Mouse (Mus musculus): ENCODE results near the gene Tmbim6. TPM values are rescaled to one million over a fixed set of nuclear protein-coding genes. Genes with fewer than 3 reads are reported as not detected.
A peak's percentile ranks its signal among the peaks of the same experiment; 100 is the strongest.
"Not testable (repeated sequence)": the region's sequence is repeated elsewhere in the genome, so short reads cannot be mapped to it uniquely, and the experiment has no call there.

The Tmbim6 gene
- total and polyA plus RNA-seq, 2 experiments from 2014 or later = 346 to 355 TPM

- no peak overlapping the region for H3K27ac ChIP-seq
- no peak for DNase-seq (ENCODE audit: low spot score)
- 79% methylated on average over 5 of the region's 5 CpGs for WGBS
- 0 out of 2 replicates have a peak, but pooled peaks cover 3% of the 10 kb centered on the region for H3K9me3 ChIP-seq (ENCODE audit: low read length)
- H3K36me3 ChIP-seq (ENCODE audit: insufficient read depth, low read length) = no peaks in the 10 kb centered on the region
- no peak overlapping the region for H3K9ac ChIP-seq (replicated peaks; ENCODE audit: low read length)
- no peaks in the 10 kb centered on the region for H3K4me1 ChIP-seq (ENCODE audit: insufficient read depth, low read length)
- no peak overlapping the region for H3K4me2 ChIP-seq (ENCODE audit: low read depth, low read length)
- no peaks in the 10 kb centered on the region for H3K27me3 ChIP-seq (ENCODE audit: insufficient read depth, low read length)
- TF ChIP-seq CTCF (IDR thresholded peaks at IDR 0.05; ENCODE audit: low read depth) = no peak
- no peak overlapping the region for H3K4me3 ChIP-seq (ENCODE audit: low read length)
- no peak for ATAC-seq
These were observed 16.4 kb upstream of the Tmbim6 start for GRCm38 (mm10) chr15:99376240-99376639.

- TF ChIP-seq CTCF (IDR thresholded peaks at IDR 0.05; ENCODE audit: low read depth) = no peak
- H3K27ac ChIP-seq = no peak overlapping the region
- no peak for DNase-seq (ENCODE audit: low spot score)
- H3K9me3 ChIP-seq (ENCODE audit: low read length) = 0 out of 2 replicates have a peak, but pooled peaks cover 3% of the 10 kb centered on the region
- H3K4me2 ChIP-seq (ENCODE audit: low read depth, low read length) = no peak overlapping the region
- no peaks in the 10 kb centered on the region for H3K36me3 ChIP-seq (ENCODE audit: insufficient read depth, low read length)
- H3K4me1 ChIP-seq (ENCODE audit: insufficient read depth, low read length) = no peaks in the 10 kb centered on the region
- H3K4me3 ChIP-seq (ENCODE audit: low read length) = no peak overlapping the region
- no peaks in the 10 kb centered on the region for H3K27me3 ChIP-seq (ENCODE audit: insufficient read depth, low read length)
- ATAC-seq = no peak
- no peak overlapping the region for H3K9ac ChIP-seq (replicated peaks; ENCODE audit: low read length)
These were observed 9.8 kb upstream of the Tmbim6 start for GRCm38 (mm10) chr15:99382893-99383292.

GRCm38 (mm10) chr15:99384071-99384470 lies 8.6 kb upstream of the Tmbim6 start:
- 78% methylated on average over 6 of the region's 6 CpGs for WGBS
- Histone ChIP-seq H3K27me3 (ENCODE audit: insufficient read depth, low read length) (no peaks in the 10 kb centered on the region), H3K9ac (replicated peaks; ENCODE audit: low read length) (no peak overlapping the region), H3K4me3 (ENCODE audit: low read length) (no peak overlapping the region), H3K4me1 (ENCODE audit: insufficient read depth, low read length) (no peaks in the 10 kb centered on the region), H3K36me3 (ENCODE audit: insufficient read depth, low read length) (no peaks in the 10 kb centered on the region), H3K9me3 (ENCODE audit: low read length) (no peaks in the 10 kb centered on the region), H3K4me2 (ENCODE audit: low read depth, low read length) (no peak overlapping the region), H3K27ac (no peak overlapping the region)
- DNase-seq (ENCODE audit: low spot score) (no peak), ATAC-seq (no peak)
- no peak for TF ChIP-seq CTCF (IDR thresholded peaks at IDR 0.05; ENCODE audit: low read depth)

GRCm38 (mm10) chr15:99386110-99386509 lies 6.6 kb upstream of the Tmbim6 start:
- not testable (repeated sequence) for H3K27ac ChIP-seq; H3K9me3 ChIP-seq (ENCODE audit: low read length); H3K4me2 ChIP-seq (ENCODE audit: low read depth, low read length); H3K27me3 ChIP-seq (ENCODE audit: insufficient read depth, low read length); H3K9ac ChIP-seq (replicated peaks; ENCODE audit: low read length); H3K4me1 ChIP-seq (ENCODE audit: insufficient read depth, low read length); DNase-seq (ENCODE audit: low spot score); H3K36me3 ChIP-seq (ENCODE audit: insufficient read depth, low read length); ATAC-seq; H3K4me3 ChIP-seq (ENCODE audit: low read length)
- 68% methylated on average over 3 of the region's 3 CpGs for WGBS
- TF ChIP-seq CTCF (IDR thresholded peaks at IDR 0.05; ENCODE audit: low read depth) = peak; percentile 11; the same call in 1 of the 2 replicates

- H3K4me1 ChIP-seq (ENCODE audit: insufficient read depth, low read length) = no peaks in the 10 kb centered on the region
- TF ChIP-seq CTCF (IDR thresholded peaks at IDR 0.05; ENCODE audit: low read depth) = no peak
- H3K27me3 ChIP-seq (ENCODE audit: insufficient read depth, low read length) = no peaks in the 10 kb centered on the region
- H3K4me2 ChIP-seq (ENCODE audit: low read depth, low read length) = no peak overlapping the region
- no peaks in the 10 kb centered on the region for H3K9me3 ChIP-seq (ENCODE audit: low read length)
- H3K27ac ChIP-seq = no peak overlapping the region
- H3K4me3 ChIP-seq (ENCODE audit: low read length) = no peak overlapping the region
- DNase-seq (ENCODE audit: low spot score) (no peak), ATAC-seq (no peak)
- H3K36me3 ChIP-seq (ENCODE audit: insufficient read depth, low read length) = no peaks in the 10 kb centered on the region
- 79% methylated on average over 3 of the region's 3 CpGs for WGBS
- H3K9ac ChIP-seq (replicated peaks; ENCODE audit: low read length) = no peak overlapping the region
These were observed 5.9 kb upstream of the Tmbim6 start for GRCm38 (mm10) chr15:99386796-99387195.

GRCm38 (mm10) chr15:99387976-99388375 lies 4.7 kb upstream of the Tmbim6 start:
- H3K27me3 ChIP-seq (ENCODE audit: insufficient read depth, low read length) = no peaks in the 10 kb centered on the region
- ATAC-seq (no peak), DNase-seq (ENCODE audit: low spot score) (no peak)
- no peak overlapping the region for H3K4me3 ChIP-seq (ENCODE audit: low read length)
- no peak for TF ChIP-seq CTCF (IDR thresholded peaks at IDR 0.05; ENCODE audit: low read depth)
- no peaks in the 10 kb centered on the region for H3K36me3 ChIP-seq (ENCODE audit: insufficient read depth, low read length)
- H3K9me3 ChIP-seq (ENCODE audit: low read length) = no peaks in the 10 kb centered on the region
- H3K9ac ChIP-seq (replicated peaks; ENCODE audit: low read length) = no peak overlapping the region
- no peak overlapping the region for H3K27ac ChIP-seq
- no peak overlapping the region for H3K4me2 ChIP-seq (ENCODE audit: low read depth, low read length)
- 50% methylated on average over 4 of the region's 4 CpGs for WGBS
- no peaks in the 10 kb centered on the region for H3K4me1 ChIP-seq (ENCODE audit: insufficient read depth, low read length)

GRCm38 (mm10) chr15:99390472-99391401 lies 1.9 kb upstream of the Tmbim6 start:
- ATAC-seq (no peak), DNase-seq (ENCODE audit: low spot score) (no peak)
- no peak for TF ChIP-seq CTCF (IDR thresholded peaks at IDR 0.05; ENCODE audit: low read depth)
- Histone ChIP-seq H3K27me3 (ENCODE audit: insufficient read depth, low read length) (no peaks in the 10 kb centered on the region), H3K36me3 (ENCODE audit: insufficient read depth, low read length) (no peaks in the 10 kb centered on the region), H3K9me3 (ENCODE audit: low read length) (no peaks in the 10 kb centered on the region), H3K9ac (replicated peaks; ENCODE audit: low read length) (no peak overlapping the region), H3K4me3 (ENCODE audit: low read length) (no peak overlapping the region), H3K4me2 (ENCODE audit: low read depth, low read length) (no peak overlapping the region), H3K4me1 (ENCODE audit: insufficient read depth, low read length) (peaks cover 13% of the 10 kb centered on the region), H3K27ac (no peak overlapping the region)
- WGBS = 71% methylated on average over 7 of the region's 7 CpGs

Measured in hindbrain, postnatal 0 days (tissue).